Mouse (Mus musculus) heart, postnatal 0 days (tissue): ENCODE results near the gene Taf1b. TPM values are rescaled to one million over a fixed set of nuclear protein-coding genes. Genes with fewer than 3 reads are reported as not detected.

Experiments used
- ATAC-seq: fragments of 200-750 bp; cut with Nextera tagmentation; 2 replicates; pipeline ENCODE4 v1.8.0; 2017; ENCODE audit warnings: low read depth, moderate number of reproducible peaks, moderate library complexity; ENCODE audit not compliant: insufficient read depth
- DNase-seq: peaks from one replicate; pipeline ENCODE4 v3.0.0-alpha.2; 2016; ENCODE audit warnings: low spot score
- H3K27ac ChIP-seq: fragments of 300-500 bp; sonication (generic); 2 replicates; pipeline ENCODE4 v1.5.1; 2014; ENCODE audit warnings: low read depth, mild to moderate bottlenecking
- H3K27me3 ChIP-seq: fragments of 300-500 bp; sonication (generic); 2 replicates; pipeline ENCODE4 v1.6.1; 2014; ENCODE audit warnings: low read length, mixed read lengths; ENCODE audit not compliant: control insufficient read depth, insufficient read depth
- H3K36me3 ChIP-seq: fragments of 300-500 bp; sonication (generic); replicated peaks from 2 replicates; pipeline ENCODE4 v1.6.1; 2014; ENCODE audit warnings: low read length, mixed read lengths; ENCODE audit not compliant: control insufficient read depth, insufficient read depth
- H3K4me1 ChIP-seq: fragments of 300-500 bp; sonication (generic); 2 replicates; pipeline ENCODE4 v1.6.1; 2014; ENCODE audit warnings: antibody characterized with exemption; ENCODE audit not compliant: control insufficient read depth, insufficient read depth
- H3K4me2 ChIP-seq: fragments of 300-500 bp; sonication (generic); 2 replicates; pipeline ENCODE4 v1.6.1; 2014; ENCODE audit warnings: low read depth, mild to moderate bottlenecking, low read length, moderate library complexity
- H3K4me3 ChIP-seq: fragments of 300-500 bp; sonication (generic); 2 replicates; pipeline ENCODE4 v1.5.1; 2014; ENCODE audit warnings: low read depth, low read length
- H3K9ac ChIP-seq: fragments of 300-500 bp; sonication (generic); replicated peaks from 2 replicates; pipeline ENCODE4 v1.6.1; 2014; ENCODE audit warnings: low read depth, low read length, mixed read lengths
- H3K9me3 ChIP-seq: fragments of 300-500 bp; sonication (generic); replicated peaks from 2 replicates; pipeline ENCODE4 v1.6.1; 2016; ENCODE audit warnings: low read length; ENCODE audit not compliant: control insufficient read depth
- CTCF ChIP-seq: IDR thresholded peaks from 2 replicates; pipeline ENCODE4 v1.5.1; 2016; ENCODE audit warnings: antibody characterized with exemption, control low read depth, low read depth
- EP300 ChIP-seq: IDR thresholded peaks from 2 replicates; pipeline ENCODE4 v1.6.1; 2016; ENCODE audit warnings: antibody characterized with exemption, low read depth
- WGBS: fragments of 180-500 bp; shearing (Covaris S2); extraction: QIAGEN DNeasy Blood & Tissue Kit; methylation state at CpG from one replicate; pipeline ENCODE4 v1.1.7; 2014; 5-methylcytosine and 5-hydroxymethylcytosine counted together
- polyA plus RNA-seq: library from polyadenylated mRNA; unstranded; fragments of >200 nt; fragmentation: Nextera tagmentation; extraction: Ambion mirVana; gene quantifications from 2 replicates; pipeline ENCODE4 v1.2.1, GENCODE M21; 2015
- total RNA-seq: library from RNA; depleted of rRNA; stranded (reverse); fragments of >200 nt; gene quantifications from 2 replicates; pipeline ENCODE4 v1.2.3, GENCODE M21; 2014; ENCODE audit warnings: low replicate concordance

Taf1b gene
- total and polyA plus RNA-seq, 2 experiments from 2014 or later: 5.6 to 15.8 TPM

GRCm38 (mm10) chr12:24584835-24585234, 86.7 kb downstream of the Taf1b start:
- ATAC-seq (no peak), DNase-seq (no peak)
- no peak overlapping the region for H3K4me3 ChIP-seq
- H3K4me2 ChIP-seq: no peak overlapping the region
- no peaks in the 10 kb centered on the region for H3K36me3 ChIP-seq
- no peak overlapping the region for H3K27ac ChIP-seq
- no peak overlapping the region for H3K9ac ChIP-seq
- TF ChIP-seq CTCF: no peak
- no peak for TF ChIP-seq EP300
- no peaks in the 10 kb centered on the region; the same call in 1 of the 2 replicates for H3K4me1 ChIP-seq
- no peaks in the 10 kb centered on the region for H3K9me3 ChIP-seq
- H3K27me3 ChIP-seq: no peaks in the 10 kb centered on the region
- 82% methylated on average over 8 of the region's 8 CpGs for WGBS

- no peaks in the 10 kb centered on the region for H3K36me3 ChIP-seq
- H3K9me3 ChIP-seq: no peaks in the 10 kb centered on the region
- no peak overlapping the region for H3K27ac ChIP-seq
- 82% methylated on average over 7 of the region's 7 CpGs for WGBS
- no peak overlapping the region for H3K4me3 ChIP-seq
- H3K4me2 ChIP-seq: no peak overlapping the region
- no peaks in the 10 kb centered on the region for H3K27me3 ChIP-seq
- H3K9ac ChIP-seq: no peak overlapping the region
- ATAC-seq: no peak
- no peak for TF ChIP-seq EP300
- no peak for TF ChIP-seq CTCF
- DNase-seq: no peak
- no peaks in the 10 kb centered on the region; the same call in 1 of the 2 replicates for H3K4me1 ChIP-seq
Observed at GRCm38 (mm10) chr12:24586193-24586592, 88.0 kb downstream of the Taf1b start.

- TF ChIP-seq CTCF (no peak), EP300 (no peak)
- H3K27me3 ChIP-seq: no peaks in the 10 kb centered on the region
- 83% methylated on average over 7 of the region's 7 CpGs for WGBS
- no peak overlapping the region for H3K4me2 ChIP-seq
- H3K27ac ChIP-seq: no peak overlapping the region
- no peak overlapping the region for H3K9ac ChIP-seq
- no peaks in the 10 kb centered on the region for H3K36me3 ChIP-seq
- ATAC-seq (no peak), DNase-seq (no peak)
- H3K4me3 ChIP-seq: no peak overlapping the region
- H3K4me1 ChIP-seq: peaks cover 6% of the 10 kb centered on the region; the same call in 1 of the 2 replicates
- no peaks in the 10 kb centered on the region for H3K9me3 ChIP-seq
Observed at GRCm38 (mm10) chr12:24590371-24590770, 92.2 kb downstream of the Taf1b start.

GRCm38 (mm10) chr12:24592055-24592454, 93.9 kb downstream of the Taf1b start:
- H3K9ac ChIP-seq: no peak overlapping the region
- no peak overlapping the region for H3K4me3 ChIP-seq
- H3K9me3 ChIP-seq: no peaks in the 10 kb centered on the region
- WGBS: 84% methylated on average over 9 of the region's 9 CpGs
- no peak overlapping the region for H3K4me2 ChIP-seq
- no peak for TF ChIP-seq CTCF
- TF ChIP-seq EP300: no peak
- peaks cover 6% of the 10 kb centered on the region; the same call in 1 of the 2 replicates for H3K4me1 ChIP-seq
- no peak overlapping the region for H3K27ac ChIP-seq
- no peaks in the 10 kb centered on the region for H3K27me3 ChIP-seq
- H3K36me3 ChIP-seq: no peaks in the 10 kb centered on the region
- DNase-seq: no peak
- ATAC-seq: no peak

GRCm38 (mm10) chr12:24592956-24593672, 95.0 kb downstream of the Taf1b start:
- Histone ChIP-seq H3K4me3 (peak overlapping the region; percentile 30), H3K36me3 (no peaks in the 10 kb centered on the region), H3K27me3 (no peaks in the 10 kb centered on the region), H3K27ac (no peak overlapping the region), H3K4me2 (peak overlapping the region; percentile 52), H3K9ac (0 out of 2 replicates have a peak overlapping the region, but pooled peaks have one; percentile 3), H3K9me3 (no peaks in the 10 kb centered on the region), H3K4me1 (peaks cover 6% of the 10 kb centered on the region; the same call in 1 of the 2 replicates)
- WGBS: 13% methylated on average over 22 of the region's 22 CpGs
- DNase-seq (peak; percentile 19), ATAC-seq (peak; percentile 62)
- TF ChIP-seq CTCF (no peak), EP300 (no peak)

- Histone ChIP-seq H3K4me3 (no peak overlapping the region), H3K27ac (no peak overlapping the region), H3K36me3 (no peaks in the 10 kb centered on the region), H3K4me2 (no peak overlapping the region), H3K9ac (no peak overlapping the region), H3K27me3 (no peaks in the 10 kb centered on the region), H3K4me1 (peaks cover 6% of the 10 kb centered on the region; the same call in 1 of the 2 replicates), H3K9me3 (no peaks in the 10 kb centered on the region)
- no peak for TF ChIP-seq CTCF
- no peak for TF ChIP-seq EP300
- ATAC-seq (no peak), DNase-seq (no peak)
- 62% methylated on average over 6 of the region's 6 CpGs for WGBS
Observed at GRCm38 (mm10) chr12:24597376-24597775, 99.2 kb downstream of the Taf1b start.
